Mouse (Mus musculus) heart, embryonic 13.5 days (tissue): ENCODE results near the gene Iqgap1. TPM values are rescaled to one million over a fixed set of nuclear protein-coding genes. Genes with fewer than 3 reads are reported as not detected.

Experiments used
- ATAC-seq: fragments of 200-750 bp; cut with Nextera tagmentation; 2 replicates; pipeline ENCODE4 v1.8.0; 2017; ENCODE audit warnings: moderate TSS enrichment; ENCODE audit not compliant: insufficient number of reproducible peaks, low FRiP score, low TSS enrichment; ENCODE audit errors: extremely low read depth
- H3K27ac ChIP-seq: fragments of 300-500 bp; sonication (generic); replicated peaks from 2 replicates; pipeline ENCODE4 v1.5.1; 2015; ENCODE audit warnings: moderate library complexity, mild to moderate bottlenecking, inconsistent platforms
- H3K27me3 ChIP-seq: fragments of 300-500 bp; sonication (generic); replicated peaks from 2 replicates; pipeline ENCODE4 v1.6.1; 2015; ENCODE audit warnings: mild to moderate bottlenecking, inconsistent platforms
- H3K36me3 ChIP-seq: fragments of 300-500 bp; sonication (generic); 2 replicates; pipeline ENCODE4 v1.6.1; 2015; ENCODE audit warnings: mild to moderate bottlenecking, inconsistent platforms
- H3K4me1 ChIP-seq: fragments of 300-500 bp; sonication (generic); 2 replicates; pipeline ENCODE4 v1.6.1; 2015; ENCODE audit warnings: inconsistent platforms
- H3K4me2 ChIP-seq: fragments of 300-500 bp; sonication (generic); 2 replicates; pipeline ENCODE4 v1.6.1; 2015; ENCODE audit warnings: inconsistent platforms, mild to moderate bottlenecking, moderate library complexity
- H3K4me3 ChIP-seq: fragments of 300-500 bp; sonication (generic); 2 replicates; pipeline ENCODE4 v1.5.1; 2015; ENCODE audit warnings: moderate library complexity, mild to moderate bottlenecking, inconsistent platforms
- H3K9ac ChIP-seq: fragments of 300-500 bp; sonication (generic); 2 replicates; pipeline ENCODE4 v1.6.1; 2015; ENCODE audit warnings: inconsistent platforms, mild to moderate bottlenecking, moderate library complexity
- H3K9me3 ChIP-seq: fragments of 300-500 bp; sonication (generic); 2 replicates; pipeline ENCODE4 v1.6.1; 2016; ENCODE audit warnings: inconsistent platforms
- WGBS: fragments of 180-500 bp; shearing (Covaris S2); methylation state at CpG from one replicate; pipeline ENCODE4 v1.1.7; 2015; ENCODE audit warnings: mixed read lengths; 5-methylcytosine and 5-hydroxymethylcytosine counted together
- polyA plus RNA-seq: library from polyadenylated mRNA; unstranded; fragments of >200 nt; fragmentation: Nextera tagmentation; extraction: Ambion mirVana; gene quantifications from 2 replicates; pipeline ENCODE4 v1.2.1, GENCODE M21; 2015

Gene Iqgap1
- polyA plus RNA-seq, 1 experiment from 2014 or later, result 28.9 TPM

DNA sequence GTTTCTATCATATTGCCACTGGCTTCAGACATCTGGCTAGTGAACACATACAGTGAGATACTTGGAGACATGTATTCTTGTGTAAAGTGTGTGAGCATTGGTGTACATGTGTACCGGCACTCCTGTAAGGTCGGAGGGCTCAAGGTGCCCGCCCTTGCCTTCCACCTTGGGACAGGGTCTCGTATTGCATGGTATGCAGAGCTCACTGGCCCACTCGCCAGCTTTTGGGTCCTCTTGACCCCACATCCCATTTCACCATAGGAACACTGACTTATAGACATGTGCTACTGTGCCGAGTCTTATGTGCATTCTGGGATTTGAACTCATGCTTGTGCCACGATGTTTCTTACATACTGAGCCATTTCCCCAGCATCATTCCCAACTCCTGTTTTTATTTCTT is 115.4 kb downstream of the Iqgap1 start:
- Histone ChIP-seq H3K4me3 (no peak overlapping the region), H3K4me1 (no peaks in the 10 kb centered on the region), H3K27ac (no peak overlapping the region), H3K36me3 (peaks cover 55% of the 10 kb centered on the region), H3K9me3 (no peaks in the 10 kb centered on the region), H3K4me2 (no peak overlapping the region), H3K9ac (no peak overlapping the region), H3K27me3 (no peaks in the 10 kb centered on the region)
- no peak for ATAC-seq
- WGBS, result 86% methylated on average over 7 of the region's 7 CpGs

DNA sequence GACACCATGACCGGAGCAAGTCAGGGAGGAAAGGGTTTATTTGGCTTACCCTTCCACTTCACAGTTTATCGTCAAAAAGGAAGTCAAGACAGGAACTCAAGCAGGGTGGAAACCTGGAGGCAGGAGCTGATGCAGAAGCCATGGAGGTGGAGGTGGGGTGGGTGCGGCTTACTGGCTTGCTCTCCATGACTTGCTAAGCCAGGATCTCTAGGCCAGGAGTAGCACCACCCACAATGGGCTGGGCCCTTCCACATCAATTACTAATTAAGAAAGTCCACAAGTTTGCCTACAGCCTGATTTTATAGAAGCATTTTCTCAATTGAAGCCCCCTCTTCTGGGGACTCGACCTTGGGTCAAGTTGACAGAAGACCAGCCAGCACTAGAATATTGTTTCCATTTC is 121.7 kb downstream of the Iqgap1 start:
- H3K9me3 ChIP-seq, result no peaks in the 10 kb centered on the region
- H3K27me3 ChIP-seq, result no peaks in the 10 kb centered on the region
- no peak overlapping the region for H3K27ac ChIP-seq
- H3K36me3 ChIP-seq, result peaks cover 6% of the 10 kb centered on the region
- WGBS, result 80% methylated on average over 4 of the region's 4 CpGs
- no peak overlapping the region for H3K4me2 ChIP-seq
- H3K4me3 ChIP-seq, result no peak overlapping the region
- no peak overlapping the region for H3K9ac ChIP-seq
- H3K4me1 ChIP-seq, result 0 out of 2 replicates have a peak, but pooled peaks cover 4% of the 10 kb centered on the region
- no peak for ATAC-seq

DNA sequence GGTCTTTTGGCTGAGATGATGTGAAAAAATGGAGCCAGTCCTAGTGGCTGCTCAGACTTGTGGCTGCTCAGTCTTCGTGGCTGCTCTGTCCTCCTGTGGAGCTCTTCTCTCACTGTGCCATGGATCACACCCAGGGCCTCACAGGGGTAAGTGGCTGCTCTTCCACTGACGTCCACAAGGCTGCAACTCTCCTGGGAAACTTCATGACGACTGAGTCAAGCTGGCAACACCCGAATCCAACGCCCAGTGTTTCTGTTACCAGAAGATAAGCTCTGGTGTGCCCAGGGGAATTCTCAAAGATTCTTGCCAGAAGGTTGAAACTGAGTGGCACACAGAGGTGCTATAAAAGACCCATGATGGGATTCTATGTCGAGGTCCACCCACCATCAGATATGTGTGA is 123.3 kb downstream of the Iqgap1 start:
- H3K9ac ChIP-seq, result no peak overlapping the region

DNA sequence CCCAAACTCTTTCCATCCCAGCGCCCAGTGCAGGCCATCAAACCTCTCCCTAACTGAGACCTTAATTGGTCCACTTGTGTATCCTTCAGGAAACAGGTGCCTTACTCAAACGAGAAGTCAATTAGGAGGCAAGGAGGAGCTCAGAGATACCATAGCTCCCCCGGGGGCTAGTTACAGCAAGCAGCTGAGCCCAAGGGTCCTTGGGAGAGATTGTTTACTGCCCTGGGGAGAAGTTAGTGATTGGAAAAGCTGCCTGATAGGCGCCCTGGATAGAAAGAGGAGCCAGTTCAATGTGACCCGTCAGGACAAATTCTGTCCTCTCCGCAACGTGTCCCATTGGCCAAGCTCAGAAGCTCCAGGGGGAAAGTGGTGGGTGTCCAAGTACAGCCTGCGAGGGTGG is 126.1 kb downstream of the Iqgap1 start:
- no peak overlapping the region for H3K4me2 ChIP-seq
- H3K9me3 ChIP-seq, result no peaks in the 10 kb centered on the region
- no peak overlapping the region for H3K9ac ChIP-seq
- no peaks in the 10 kb centered on the region for H3K36me3 ChIP-seq
- H3K4me3 ChIP-seq, result no peak overlapping the region
- 0 out of 2 replicates have a peak, but pooled peaks cover 4% of the 10 kb centered on the region for H3K4me1 ChIP-seq
- no peak overlapping the region for H3K27ac ChIP-seq
- H3K27me3 ChIP-seq, result no peaks in the 10 kb centered on the region
- no peak for ATAC-seq
- WGBS, result 49% methylated on average over 8 of the region's 8 CpGs

More for the DNA sequence above, 123.3 kb downstream of the Iqgap1 start:
- Histone ChIP-seq H3K36me3 (no peaks in the 10 kb centered on the region; the same call in 1 of the 2 replicates), H3K9me3 (no peaks in the 10 kb centered on the region), H3K4me3 (no peak overlapping the region), H3K27ac (no peak overlapping the region), H3K27me3 (no peaks in the 10 kb centered on the region), H3K4me1 (0 out of 2 replicates have a peak, but pooled peaks cover 4% of the 10 kb centered on the region), H3K4me2 (no peak overlapping the region)
- WGBS, result 61% methylated on average over 6 of the region's 6 CpGs
- ATAC-seq, result no peak

DNA sequence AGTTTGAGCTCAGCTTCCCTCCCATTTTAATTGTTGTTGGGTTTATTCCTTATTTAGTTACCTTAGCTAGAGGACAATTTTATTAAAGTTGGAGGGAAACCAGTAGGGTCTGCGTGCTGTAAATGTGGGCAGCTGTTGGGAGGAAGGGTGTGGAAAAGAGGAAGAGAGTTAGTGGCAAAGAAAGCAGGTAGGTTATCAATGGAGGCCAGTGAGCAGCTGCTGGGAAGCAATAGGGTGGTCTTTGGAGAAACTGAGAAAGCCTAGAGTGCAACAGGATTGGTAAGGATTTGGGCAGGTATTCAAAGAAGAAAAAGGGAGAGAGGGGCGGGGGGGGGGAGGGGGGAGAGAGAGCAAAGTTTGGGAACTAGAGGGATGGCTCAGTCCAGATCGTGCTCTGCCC is 126.8 kb downstream of the Iqgap1 start:
- WGBS, result 66% methylated on average over 3 of the region's 3 CpGs
- Histone ChIP-seq H3K4me2 (no peak overlapping the region), H3K27ac (no peak overlapping the region), H3K4me1 (0 out of 2 replicates have a peak, but pooled peaks cover 4% of the 10 kb centered on the region), H3K4me3 (no peak overlapping the region), H3K27me3 (no peaks in the 10 kb centered on the region), H3K9me3 (no peaks in the 10 kb centered on the region), H3K9ac (no peak overlapping the region), H3K36me3 (no peaks in the 10 kb centered on the region)
- no peak for ATAC-seq

DNA sequence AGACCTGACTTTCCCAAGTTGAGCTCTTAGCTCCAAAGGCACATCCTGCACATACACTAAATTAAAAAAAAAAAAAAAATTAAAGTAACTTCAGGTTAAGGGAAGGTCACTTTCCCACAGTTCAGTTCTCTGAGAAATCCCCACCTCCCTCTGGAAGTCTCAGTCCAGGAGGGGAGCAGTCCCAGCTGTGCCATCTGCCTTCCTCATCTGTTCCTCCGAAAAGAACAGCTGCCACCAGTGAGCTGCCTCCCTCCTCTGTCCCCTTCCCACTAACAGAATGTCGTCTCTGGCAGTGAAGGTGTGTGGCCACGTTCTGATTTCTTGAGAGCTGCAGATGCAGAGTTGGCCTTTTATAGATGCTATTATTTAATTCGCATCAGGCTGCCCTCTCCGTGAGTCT is 127.9 kb downstream of the Iqgap1 start:
- no peak for ATAC-seq

DNA sequence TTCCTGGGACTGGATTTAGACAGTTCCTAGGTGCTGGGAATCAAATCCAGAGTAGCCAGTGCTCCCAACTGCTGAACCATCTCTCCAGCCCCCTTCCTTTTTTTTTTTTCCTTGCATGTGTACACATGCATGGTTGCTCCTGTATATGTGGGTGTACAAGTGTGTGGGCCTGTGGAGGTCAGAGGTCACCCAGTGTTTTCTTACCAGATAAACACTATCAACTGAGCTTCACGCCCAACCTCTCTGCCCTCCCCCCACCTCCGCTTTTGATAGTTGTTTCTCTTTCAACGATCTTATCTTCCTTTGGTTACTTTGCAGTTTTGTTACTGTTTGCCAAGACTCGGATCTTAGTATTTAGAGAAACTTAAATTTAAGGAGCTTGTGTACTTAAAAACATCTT is 128.9 kb downstream of the Iqgap1 start:
- 29% methylated on average over 4 of the region's 4 CpGs for WGBS

More for the DNA sequence above, 127.9 kb downstream of the Iqgap1 start:
- Histone ChIP-seq H3K4me3 (no peak overlapping the region), H3K9ac (no peak overlapping the region), H3K36me3 (no peaks in the 10 kb centered on the region), H3K9me3 (no peaks in the 10 kb centered on the region), H3K4me1 (0 out of 2 replicates have a peak, but pooled peaks cover 4% of the 10 kb centered on the region), H3K27ac (no peak overlapping the region), H3K4me2 (no peak overlapping the region), H3K27me3 (no peaks in the 10 kb centered on the region)
- 78% methylated on average over 5 of the region's 5 CpGs for WGBS

DNA sequence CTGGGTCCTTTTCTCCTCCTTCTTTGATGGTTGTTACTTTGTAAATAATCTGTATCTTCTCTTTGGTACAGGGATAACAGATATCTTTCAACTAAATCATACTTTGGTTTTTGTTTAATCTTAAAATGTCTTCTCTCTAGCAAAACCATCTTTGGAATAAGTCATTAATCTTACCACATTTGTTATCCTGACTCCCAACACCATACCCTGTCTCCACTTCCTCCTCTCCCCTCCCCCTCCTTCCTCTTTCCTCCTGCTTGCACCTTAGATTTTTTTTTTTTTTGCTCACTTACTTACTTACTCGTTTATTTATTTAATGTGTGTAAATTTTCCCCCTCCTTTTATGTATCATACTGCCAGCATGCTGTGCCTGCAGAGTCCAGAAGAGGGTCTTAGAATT is 129.4 kb downstream of the Iqgap1 start:
- 50% methylated on average over 1 of the region's 1 CpGs for WGBS
- no peaks in the 10 kb centered on the region for H3K9me3 ChIP-seq
- no peaks in the 10 kb centered on the region for H3K36me3 ChIP-seq
- no peaks in the 10 kb centered on the region for H3K27me3 ChIP-seq
- H3K4me3 ChIP-seq, result no peak overlapping the region
- no peak overlapping the region for H3K27ac ChIP-seq
- H3K9ac ChIP-seq, result no peak overlapping the region
- H3K4me1 ChIP-seq, result 0 out of 2 replicates have a peak, but pooled peaks cover 4% of the 10 kb centered on the region
- no peak overlapping the region for H3K4me2 ChIP-seq
- no peak for ATAC-seq

More for the DNA sequence above, 128.9 kb downstream of the Iqgap1 start:
- H3K4me1 ChIP-seq, result 0 out of 2 replicates have a peak, but pooled peaks cover 4% of the 10 kb centered on the region
- H3K4me3 ChIP-seq, result no peak overlapping the region
- ATAC-seq, result no peak
- H3K27me3 ChIP-seq, result no peaks in the 10 kb centered on the region
- H3K4me2 ChIP-seq, result no peak overlapping the region
- H3K9me3 ChIP-seq, result no peaks in the 10 kb centered on the region
- no peak overlapping the region for H3K9ac ChIP-seq
- no peaks in the 10 kb centered on the region for H3K36me3 ChIP-seq
- H3K27ac ChIP-seq, result no peak overlapping the region

DNA sequence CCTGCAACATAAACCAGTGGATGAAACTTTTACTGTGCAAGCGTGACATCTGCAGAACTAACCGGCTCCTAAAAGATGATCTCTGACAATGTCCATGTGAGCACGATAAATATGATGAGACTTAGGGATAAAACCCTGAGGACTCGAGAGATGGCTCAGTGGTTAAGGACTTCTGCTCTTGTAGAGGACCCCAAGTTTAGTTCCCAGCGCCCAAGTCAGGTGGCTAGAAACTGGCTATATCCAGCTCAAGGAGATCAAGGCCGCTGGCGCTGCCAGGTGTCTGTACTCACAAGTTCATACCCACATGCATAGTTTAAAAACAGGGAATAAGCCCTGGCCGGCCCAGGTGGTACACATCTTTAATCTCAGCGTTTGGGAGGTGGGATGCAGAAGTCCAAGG is 133.3 kb downstream of the Iqgap1 start:
- Histone ChIP-seq H3K9me3 (no peaks in the 10 kb centered on the region), H3K27ac (no peak overlapping the region), H3K4me3 (no peak overlapping the region), H3K9ac (no peak overlapping the region), H3K27me3 (no peaks in the 10 kb centered on the region), H3K4me1 (peaks cover 13% of the 10 kb centered on the region), H3K4me2 (no peak overlapping the region), H3K36me3 (no peaks in the 10 kb centered on the region)
- WGBS, result 85% methylated on average over 9 of the region's 9 CpGs
- no peak for ATAC-seq

DNA sequence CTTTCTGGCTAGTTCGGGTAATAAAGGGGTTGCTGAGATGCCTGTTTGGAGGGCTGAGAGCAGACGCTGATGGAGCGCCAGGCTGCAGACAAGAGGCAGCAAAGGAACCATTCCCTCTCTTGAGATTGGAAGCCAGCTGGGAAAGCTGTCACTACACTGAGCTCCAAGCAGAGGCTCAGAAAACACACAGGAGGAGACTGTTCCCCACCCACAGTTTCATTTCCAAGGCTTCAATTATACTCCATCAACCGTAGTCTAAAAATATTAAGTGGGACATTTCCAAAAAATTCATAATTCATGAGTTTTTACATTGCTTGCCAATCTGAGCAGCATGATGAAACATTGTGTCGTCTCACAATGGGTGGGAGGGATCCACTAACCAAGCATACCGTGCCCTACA is 134.6 kb downstream of the Iqgap1 start:
- no peaks in the 10 kb centered on the region for H3K36me3 ChIP-seq
- no peak overlapping the region for H3K27ac ChIP-seq
- ATAC-seq, result no peak
- no peaks in the 10 kb centered on the region for H3K9me3 ChIP-seq
- no peak overlapping the region for H3K4me3 ChIP-seq
- no peaks in the 10 kb centered on the region for H3K27me3 ChIP-seq
- peaks cover 25% of the 10 kb centered on the region for H3K4me1 ChIP-seq
- H3K4me2 ChIP-seq, result no peak overlapping the region
- H3K9ac ChIP-seq, result no peak overlapping the region
- 69% methylated on average over 6 of the region's 6 CpGs for WGBS

DNA sequence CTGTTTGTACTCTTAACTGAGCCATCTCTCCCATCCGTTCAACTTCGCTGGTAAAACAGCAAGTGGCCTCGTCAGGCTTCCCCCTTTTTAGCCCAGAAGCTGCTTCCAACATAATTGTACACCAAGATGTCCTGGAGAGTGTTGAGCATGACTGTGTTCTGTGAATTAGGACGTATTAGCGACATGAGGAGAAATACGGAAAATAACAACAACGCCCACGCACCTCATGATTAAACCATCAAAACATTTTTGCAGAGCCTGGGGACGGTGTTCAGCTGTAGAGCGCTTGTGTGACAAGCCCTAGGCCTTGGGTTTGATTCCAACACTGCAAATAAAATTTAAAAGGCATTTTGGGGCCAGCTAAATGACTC is 136.6 kb downstream of the Iqgap1 start:
- Histone ChIP-seq H3K9ac (peak overlapping the region; percentile 96), H3K27me3 (no peaks in the 10 kb centered on the region), H3K4me1 (peaks cover 38% of the 10 kb centered on the region), H3K9me3 (no peaks in the 10 kb centered on the region), H3K4me2 (peak overlapping the region; percentile 92), H3K36me3 (no peaks in the 10 kb centered on the region), H3K4me3 (peak overlapping the region; percentile 75), H3K27ac (peak overlapping the region; percentile 94)
- ATAC-seq, result no peak
- 25% methylated on average over 10 of the region's 10 CpGs for WGBS

DNA sequence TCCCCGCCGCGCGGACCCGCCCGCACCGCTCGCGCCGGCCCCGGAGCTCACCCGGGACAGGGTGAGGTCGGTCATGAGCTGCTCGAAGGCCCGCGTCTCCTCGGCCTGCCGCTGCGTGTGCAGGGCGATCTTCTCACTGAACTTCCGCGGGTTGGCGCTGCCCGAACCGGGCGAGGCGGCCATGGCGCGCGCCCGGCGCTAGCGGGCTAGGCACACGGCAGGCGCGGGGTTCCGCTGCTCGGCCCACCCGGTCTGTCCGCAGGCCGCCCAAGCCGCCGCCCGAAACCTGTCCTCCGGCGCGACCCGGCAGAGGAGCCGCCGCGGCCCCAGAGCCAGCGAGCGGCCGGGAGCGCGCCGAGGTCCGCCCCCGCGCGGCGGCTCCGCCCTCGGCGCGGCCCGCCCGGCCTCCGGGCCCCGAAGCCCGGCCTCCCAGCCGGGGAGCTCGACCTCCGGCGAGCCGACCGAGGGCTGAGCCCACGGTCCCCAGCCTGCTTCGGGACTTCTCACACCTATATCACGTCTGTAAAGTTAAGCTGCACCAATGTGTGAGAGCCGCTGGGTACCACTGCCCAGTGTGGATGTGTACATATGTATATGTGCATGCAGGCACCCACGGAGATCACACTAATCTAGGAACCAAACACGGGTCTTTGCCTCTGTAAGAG is 137.1 kb downstream of the Iqgap1 start, which contains the start of gene Crtc3:
Gene Crtc3, minus strand, starts transcription at position 322 of the 665 bp plus-strand sequence.
- under 1% methylated on average over 60 of the region's 83 CpGs for WGBS
- Histone ChIP-seq H3K9ac (peak within 1 kb of the TSS; percentile 96), H3K4me2 (peak within 1 kb of the TSS; percentile 92), H3K4me1 (peaks cover 39% of the 10 kb centered on the region), H3K9me3 (no peaks in the 10 kb centered on the region), H3K27me3 (no peaks in the 10 kb centered on the region), H3K36me3 (no peaks in the 10 kb centered on the region), H3K27ac (peak within 1 kb of the TSS; percentile 94), H3K4me3 (peak within 1 kb of the TSS; percentile 75)
- peak; percentile 71 for ATAC-seq
